Mouse (Mus musculus) c-Kit-positive CD71-positive TER-119-positive erythroid progenitor cells, embryonic 14.5 days (primary cell): Measurements from ENCODE around the gene Abhd17c.
"Not testable (repeated sequence)": the region's sequence is repeated elsewhere in the genome, so short reads cannot be mapped to it uniquely, and the experiment has no call there.

Experiments
- DNase-seq: peaks from one replicate; pipeline ENCODE4 v3.0.0-alpha.2; 2013; ENCODE audit warnings: low spot score

Abhd17c gene

GRCm38 (mm10) chr7:84152821-84153220 lies 1.1 kb upstream of the Abhd17c start:
- no peak for DNase-seq

DNA sequence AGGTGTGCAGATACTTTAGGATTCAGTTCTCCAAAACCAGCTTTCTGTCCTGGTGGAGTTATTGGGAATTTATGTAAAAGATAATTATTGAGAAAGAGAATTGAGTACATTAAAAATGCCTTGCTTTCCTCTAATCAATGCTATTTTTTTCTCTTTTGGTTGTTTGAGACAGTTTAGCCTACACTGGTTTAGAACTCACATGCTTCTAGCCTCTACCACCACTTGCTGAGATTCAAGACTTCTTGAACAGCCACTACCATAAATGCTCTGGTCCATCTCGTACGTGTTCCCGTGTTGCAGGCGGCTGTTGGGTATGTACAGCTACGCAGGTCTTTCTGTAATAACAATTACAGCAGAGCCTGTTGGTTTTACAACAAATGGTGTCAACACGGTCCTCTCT lies 681 bp upstream of the Abhd17c start:
- no peak for DNase-seq

DNA sequence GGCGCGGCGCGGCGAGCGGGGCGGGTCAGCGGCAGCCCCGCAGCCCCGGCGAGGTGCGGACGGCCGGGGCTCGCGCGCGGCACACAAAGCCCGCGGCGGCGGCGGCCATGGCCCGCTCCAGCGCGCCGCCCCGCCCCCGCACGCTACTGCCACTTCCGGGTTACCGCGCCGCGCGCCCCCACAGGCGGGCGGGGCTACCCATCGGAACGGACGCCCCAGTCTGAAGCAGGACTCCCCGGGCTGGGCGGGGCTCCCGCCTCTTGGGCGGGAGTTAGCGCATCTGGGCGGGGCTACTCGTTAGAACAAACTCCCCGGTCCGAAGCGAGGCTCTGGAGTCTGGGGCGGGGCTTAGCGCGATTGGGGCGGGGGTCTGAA lies 254 bp upstream of the Abhd17c start:
- peak; percentile 89 for DNase-seq

DNA sequence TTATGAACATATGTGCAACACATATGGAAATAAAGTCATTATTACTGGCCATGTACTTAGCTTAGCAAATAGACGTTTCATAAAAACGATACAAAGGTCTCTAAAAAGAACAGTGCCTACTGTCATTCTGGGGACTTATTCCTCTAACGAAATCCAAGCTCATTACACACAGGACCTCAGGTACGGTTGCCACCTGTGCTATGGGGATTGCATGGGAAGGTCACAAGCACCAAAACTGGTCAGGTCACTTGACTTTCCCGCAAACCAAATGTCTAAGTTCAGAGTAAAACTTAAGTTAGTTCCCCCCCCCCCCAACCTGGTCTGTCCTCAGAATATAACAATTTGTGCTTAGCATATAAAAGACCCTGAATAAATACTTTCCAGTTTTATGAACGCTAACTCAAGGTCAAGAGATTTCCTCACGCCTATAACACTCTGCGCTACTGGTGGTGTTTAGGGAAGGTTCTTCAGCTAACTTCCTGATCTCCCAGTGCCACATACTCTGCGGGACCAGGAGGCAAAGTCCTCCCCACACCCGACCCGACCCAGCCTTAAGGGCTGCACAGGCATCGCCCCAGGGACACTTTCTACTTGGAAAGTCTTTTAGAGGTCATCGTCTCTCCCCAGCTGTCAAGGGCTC lies 1.2 kb downstream of the Abhd17c start:
- no peak for DNase-seq

GRCm38 (mm10) chr7:84149821-84150220 lies 1.9 kb downstream of the Abhd17c start:
- no peak for DNase-seq

- DNase-seq, result no peak
These were observed 2.8 kb downstream of the Abhd17c start for GRCm38 (mm10) chr7:84148896-84149295.

GRCm38 (mm10) chr7:84147746-84148145 lies 3.9 kb downstream of the Abhd17c start:
- no peak for DNase-seq

DNA sequence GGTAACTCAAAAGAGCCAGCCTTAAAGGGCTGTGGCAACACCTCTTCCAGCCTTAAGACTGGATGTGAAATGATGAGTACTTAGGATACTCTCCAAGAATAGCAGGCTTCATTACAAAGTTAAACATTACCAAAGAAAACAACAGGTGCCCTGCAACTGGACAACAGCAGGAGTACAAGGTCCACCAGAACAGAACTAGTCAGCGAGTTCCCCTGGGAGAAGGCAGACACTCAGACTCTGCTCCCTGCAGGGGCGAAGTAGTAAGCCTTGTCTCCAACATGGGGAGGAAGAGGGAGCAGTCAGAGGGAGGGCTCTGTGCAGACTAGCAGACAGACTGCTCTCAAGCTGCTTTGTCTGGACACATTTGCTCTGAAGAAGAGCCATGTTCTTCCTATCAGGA lies 6.1 kb downstream of the Abhd17c start:
- DNase-seq, result no peak

GRCm38 (mm10) chr7:84142736-84143473 lies 8.8 kb downstream of the Abhd17c start:
- DNase-seq, result no peak

DNA sequence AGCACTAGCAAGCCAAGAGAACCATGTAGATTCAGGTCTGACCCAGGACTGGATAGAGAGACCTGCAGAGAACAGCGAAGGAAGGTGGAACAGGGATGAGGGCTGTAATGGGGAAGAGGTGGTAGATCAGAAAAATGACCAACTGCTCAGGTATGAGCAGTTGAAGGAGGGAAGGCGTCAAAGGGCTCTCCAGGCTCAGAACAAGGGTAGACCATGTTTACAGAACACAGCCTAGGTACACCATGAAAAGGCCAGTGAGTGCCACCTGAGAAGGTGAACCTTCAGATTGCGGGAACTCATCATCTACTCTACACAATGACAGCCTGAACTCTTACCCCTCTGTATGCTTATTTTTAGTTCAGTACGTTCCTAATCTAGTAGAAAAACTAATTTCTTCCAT lies 9.5 kb downstream of the Abhd17c start:
- DNase-seq, result no peak

DNA sequence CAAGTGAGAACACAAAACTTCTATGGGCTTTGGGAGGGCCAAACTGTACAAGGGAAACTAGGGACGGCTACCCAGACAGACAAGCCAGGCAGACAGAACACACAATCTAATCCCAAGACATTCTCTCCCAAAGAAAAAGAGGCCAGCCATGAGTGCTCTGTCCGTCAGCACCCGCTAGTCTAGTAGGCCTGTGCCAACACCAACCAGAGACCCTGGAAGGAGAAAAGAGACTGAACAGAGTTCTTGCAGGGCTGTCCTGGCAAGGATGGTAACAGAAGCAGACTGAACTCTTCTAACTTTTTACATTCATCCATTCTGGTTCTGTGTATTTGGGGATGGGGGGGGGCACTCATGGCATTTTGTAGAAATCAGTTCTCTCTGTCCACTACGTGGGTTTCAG lies 12.1 kb downstream of the Abhd17c start:
- no peak for DNase-seq

DNA sequence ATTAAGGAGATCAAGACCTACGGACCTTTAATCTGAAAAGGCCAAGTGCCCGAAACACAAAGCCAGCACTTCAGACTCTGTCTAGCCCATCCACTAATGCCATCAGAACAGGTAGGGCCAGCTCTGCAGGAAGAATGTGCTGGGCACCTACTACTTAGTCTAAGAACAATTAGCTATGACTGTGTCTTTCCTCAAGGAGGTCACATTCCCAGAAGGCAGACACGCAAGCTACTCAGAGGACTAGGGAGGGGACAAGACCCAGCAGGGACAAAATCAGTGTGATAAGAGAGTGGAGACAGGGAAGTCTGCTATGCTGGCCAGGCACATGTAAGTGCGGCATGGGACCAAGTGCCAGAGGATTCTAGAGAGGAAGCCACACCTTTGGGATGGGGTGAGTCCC lies 13.0 kb downstream of the Abhd17c start:
- DNase-seq, result no peak

DNA sequence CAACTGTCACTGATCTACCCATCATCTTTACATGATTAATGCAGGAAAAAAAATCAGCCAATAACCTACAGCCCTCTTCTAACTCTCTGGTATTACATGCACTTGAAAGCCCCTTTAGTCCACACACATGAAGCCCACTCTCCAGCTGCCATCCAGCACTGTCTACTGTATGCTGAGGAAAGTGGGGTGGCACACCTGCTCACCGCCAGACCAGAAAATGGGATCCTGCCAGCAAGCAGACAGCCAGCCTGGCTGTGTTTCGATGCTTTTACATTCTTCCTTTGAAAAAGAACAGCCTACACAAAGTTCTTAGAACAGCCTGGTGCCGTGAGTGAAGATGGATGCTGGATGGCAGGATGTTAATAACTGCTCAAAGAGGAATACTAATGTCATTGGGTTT lies 13.9 kb downstream of the Abhd17c start:
- DNase-seq, result no peak

DNA sequence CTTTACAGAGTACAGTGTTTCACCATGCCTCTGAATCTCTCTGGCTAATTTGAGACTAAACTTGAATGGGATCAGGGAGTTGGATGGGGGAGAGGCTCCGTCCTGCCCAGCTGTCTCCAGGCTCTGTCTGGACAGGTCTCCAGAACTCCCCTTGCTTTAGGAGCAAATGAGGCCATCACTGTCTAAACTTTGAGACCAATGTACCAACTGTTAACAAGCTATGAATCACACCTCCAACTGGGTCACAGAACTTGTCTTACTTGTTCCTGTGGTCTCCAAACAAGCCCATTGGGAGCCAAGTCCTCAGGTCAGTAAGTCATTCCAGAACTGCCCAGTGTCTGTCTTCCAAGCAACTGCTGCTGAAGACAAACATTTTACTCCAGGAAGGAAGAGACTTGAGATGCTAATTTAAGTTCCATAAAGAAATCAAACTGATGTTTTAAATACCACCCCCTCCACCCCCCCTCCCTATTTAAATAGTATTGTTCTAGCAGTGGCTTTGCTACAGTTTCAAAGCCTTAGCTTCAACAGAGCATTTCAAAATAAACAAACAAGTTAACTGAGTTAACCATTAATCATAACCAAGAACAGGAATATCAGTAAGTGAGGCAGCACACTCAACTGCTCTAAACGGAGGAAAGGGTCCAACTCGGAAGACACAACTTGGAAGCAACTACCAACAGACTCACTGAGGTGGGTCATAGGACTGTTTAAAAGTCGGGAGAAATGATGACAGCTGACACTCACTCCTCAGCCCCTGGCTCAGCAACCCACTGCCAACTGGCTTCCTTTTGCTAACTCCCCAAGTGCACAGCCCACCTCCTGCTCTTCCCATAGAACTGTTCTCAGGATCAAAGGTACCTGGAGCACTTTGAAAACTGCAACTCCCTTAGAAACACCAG lies 15.6 kb downstream of the Abhd17c start:
- DNase-seq, result no peak

DNA sequence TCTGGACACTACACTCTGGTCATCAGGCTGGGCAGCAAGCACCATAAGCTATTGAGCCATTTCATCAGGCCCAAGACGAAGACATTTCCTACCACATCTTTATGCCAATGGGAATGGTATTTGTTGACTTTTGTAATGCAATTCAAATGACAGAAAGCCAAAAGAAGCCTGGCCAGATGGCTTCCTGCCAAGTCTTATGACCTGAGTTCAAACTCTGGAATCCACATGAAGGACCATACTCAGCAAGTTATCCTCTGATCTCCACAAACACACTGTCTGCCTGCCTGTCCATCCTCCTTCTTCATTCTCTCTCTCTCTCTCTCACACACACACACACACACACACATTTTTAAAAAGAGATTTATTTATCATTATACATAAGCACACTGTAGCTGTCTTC lies 19.0 kb downstream of the Abhd17c start:
- DNase-seq, result no peak

DNA sequence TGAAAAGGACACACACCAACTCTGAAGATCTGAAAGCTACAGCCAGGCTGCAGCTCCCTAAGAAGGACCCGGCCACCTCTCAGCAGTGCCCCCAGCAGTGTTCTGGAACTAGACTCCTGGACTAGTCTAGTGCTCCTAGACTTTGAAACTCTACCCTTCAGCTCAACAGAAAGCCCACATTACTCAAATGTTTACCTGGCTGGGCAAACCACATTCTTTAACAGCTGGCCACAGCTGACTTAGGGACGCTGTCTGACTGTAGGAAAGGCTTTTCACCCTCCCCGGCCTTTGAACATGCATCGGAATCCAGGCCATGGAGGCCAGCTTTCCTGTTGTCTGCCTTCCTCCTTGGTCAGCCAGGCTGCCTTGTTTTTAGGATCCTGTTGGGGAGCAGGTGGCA lies 20.0 kb downstream of the Abhd17c start:
- DNase-seq, result no peak

- no peak for DNase-seq
These were observed 23.0 kb downstream of the Abhd17c start for GRCm38 (mm10) chr7:84128661-84129060.

GRCm38 (mm10) chr7:84125730-84126129 lies 26.0 kb downstream of the Abhd17c start:
- no peak for DNase-seq

- DNase-seq, result not testable (repeated sequence)
These were observed 28.0 kb downstream of the Abhd17c start for GRCm38 (mm10) chr7:84123651-84124050.

DNA sequence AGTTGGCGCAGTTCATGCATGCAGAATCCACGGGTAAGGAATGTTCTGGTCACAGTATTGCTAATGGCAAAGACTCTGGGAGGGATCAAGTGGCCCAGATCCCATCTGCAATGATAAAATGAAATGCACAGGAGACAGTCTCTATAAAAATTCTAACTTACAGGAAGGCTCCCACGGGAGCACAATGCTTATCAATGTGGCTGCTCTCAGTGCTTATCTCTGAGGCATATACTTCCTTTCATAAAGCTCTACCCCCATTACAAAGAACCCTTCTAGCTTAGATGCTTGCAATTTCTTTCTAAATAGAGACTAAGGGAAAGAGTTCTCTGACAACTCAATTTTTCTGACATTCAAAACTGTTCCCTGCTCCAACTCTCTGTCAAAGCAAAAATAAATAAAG lies 29.9 kb downstream of the Abhd17c start:
- no peak for DNase-seq

DNA sequence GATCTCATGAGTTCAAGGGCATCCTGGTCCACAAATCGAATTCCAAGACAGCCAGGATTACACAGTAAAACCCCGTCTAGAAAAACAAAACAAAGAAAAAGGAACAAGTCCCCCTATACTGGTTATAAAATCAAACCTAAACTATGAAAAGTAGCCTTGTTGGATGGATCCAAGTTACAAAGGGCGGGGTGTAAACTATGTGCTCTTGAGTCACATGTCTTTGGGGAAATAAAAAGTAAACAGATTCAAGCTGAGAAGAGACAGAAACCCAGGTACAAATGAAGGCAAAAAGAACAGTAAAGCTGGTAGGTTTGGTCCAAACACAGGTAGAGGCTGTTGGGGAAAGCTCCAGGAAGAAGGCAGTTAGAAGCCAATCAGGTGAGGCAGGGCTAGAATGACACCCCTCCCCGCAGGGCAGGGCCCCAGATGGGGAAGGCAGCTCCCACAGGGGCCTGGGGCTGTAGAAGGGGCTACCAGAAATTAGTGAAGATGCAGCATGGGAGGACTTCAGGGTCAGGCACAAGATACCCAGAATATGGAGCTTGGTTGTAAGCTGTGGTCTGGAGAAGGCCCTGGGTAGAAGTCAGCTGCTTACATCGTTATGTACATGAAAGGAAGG lies 31.4 kb downstream of the Abhd17c start:
- DNase-seq, result no peak
